Mouse (Mus musculus): ENCODE measurements around the gene Fmnl3. TPM values are rescaled to one million over a fixed set of nuclear protein-coding genes. Genes with fewer than 3 reads are reported as not detected.
"Not testable (repeated sequence)": the region's sequence is repeated elsewhere in the genome, so short reads cannot be mapped to it uniquely, and the experiment has no call there.

The Fmnl3 gene
- polyA plus RNA-seq, 1 experiment from 2014 or later: 17.3 TPM

DNA sequence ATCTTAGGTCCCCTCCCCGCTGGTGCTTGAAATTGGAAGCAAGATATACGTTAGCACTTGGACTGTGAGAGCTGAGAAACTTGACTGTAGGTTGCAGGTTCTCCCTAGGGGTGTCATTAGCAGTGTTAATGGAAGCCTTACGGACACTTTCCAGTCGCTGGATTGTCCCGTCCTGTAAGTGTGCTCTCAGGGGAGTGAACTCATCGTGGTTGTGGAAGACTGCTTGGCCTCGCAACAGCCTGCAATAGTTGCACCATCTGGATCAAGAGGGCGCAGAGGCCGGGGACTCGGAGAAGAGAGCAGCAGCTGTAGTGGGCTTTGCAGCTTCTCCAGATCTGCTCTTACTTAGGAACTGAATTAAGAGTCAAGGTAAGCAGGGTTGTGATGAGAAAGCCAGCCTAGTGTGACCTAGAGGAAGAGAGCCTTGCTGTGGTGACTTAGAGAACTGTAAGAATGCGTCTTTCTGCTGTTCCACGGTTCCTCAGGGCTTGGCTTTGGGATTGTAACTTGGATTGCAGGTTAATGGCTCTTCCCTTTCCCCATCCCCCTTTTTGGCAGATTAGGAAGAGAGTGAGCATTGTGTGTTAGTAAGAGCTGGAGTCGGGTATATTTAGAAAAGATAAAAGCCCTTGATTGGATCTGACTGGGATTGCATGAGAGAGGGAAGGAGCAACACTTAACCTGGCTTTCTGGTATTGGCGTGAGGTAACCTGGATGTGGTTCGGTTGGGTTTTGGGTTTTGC, 29.4 kb upstream of the Fmnl3 start:
- Histone ChIP-seq H3K4me1 (replicated peaks) (peaks cover 37% of the 10 kb centered on the region), H3K4me2 (replicated peaks) (no peak overlapping the region), H3K36me3 (peaks cover 13% of the 10 kb centered on the region), H3K27me3 (replicated peaks) (no peaks in the 10 kb centered on the region), H3K4me3 (replicated peaks) (no peak overlapping the region), H3K9ac (no peak overlapping the region), H3K9me3 (no peaks in the 10 kb centered on the region), H3K27ac (no peak overlapping the region)
- WGBS: 78% methylated on average over 15 of the region's 15 CpGs
- no peak for ATAC-seq

DNA sequence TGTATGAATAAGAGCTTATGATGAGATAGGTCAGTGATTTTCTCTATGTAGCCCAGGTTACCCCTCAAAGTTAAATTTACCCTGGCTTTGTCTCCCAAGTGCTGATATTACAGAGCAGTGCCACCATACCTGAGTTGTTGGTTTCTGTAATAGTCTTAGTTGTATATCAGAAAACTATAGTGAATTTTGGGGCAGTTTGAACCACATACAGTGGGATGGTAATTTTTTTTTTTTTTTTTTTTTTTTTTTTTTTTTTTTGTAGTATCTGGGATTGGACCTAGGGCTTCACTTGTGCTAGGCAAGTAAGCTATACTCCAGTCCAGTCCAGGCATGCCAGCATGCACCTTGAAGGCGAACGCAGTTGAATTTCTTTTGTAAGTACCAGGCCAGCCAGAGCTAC, 27.3 kb upstream of the Fmnl3 start:
- Histone ChIP-seq H3K4me2 (replicated peaks) (no peak overlapping the region), H3K4me3 (replicated peaks) (no peak overlapping the region), H3K36me3 (peaks cover 3% of the 10 kb centered on the region; the same call in 1 of the 2 replicates), H3K9ac (no peak overlapping the region), H3K4me1 (replicated peaks) (peaks cover 34% of the 10 kb centered on the region), H3K27me3 (replicated peaks) (no peaks in the 10 kb centered on the region), H3K27ac (no peak overlapping the region), H3K9me3 (no peaks in the 10 kb centered on the region)
- WGBS: 92% methylated on average over 2 of the region's 2 CpGs
- ATAC-seq: no peak

DNA sequence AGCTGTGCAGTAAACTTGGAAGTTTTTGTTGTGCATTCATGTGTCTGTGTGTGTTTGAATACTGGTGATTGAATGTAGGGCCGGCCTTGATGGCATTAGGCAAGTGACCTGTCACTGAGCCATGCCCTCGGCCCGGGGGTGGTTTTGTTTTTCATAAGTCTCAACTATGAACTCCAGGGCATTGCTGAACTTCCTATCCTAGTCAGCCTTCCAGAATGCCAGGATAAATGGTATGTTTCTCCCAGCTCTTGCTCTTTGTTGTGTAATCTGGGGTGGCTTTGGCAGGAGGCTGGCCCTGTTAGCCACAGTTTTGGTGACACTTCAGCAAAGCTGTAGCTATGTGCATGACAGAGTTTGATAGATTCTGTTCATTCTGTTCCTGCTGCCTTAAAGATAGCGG, 26.6 kb upstream of the Fmnl3 start:
- Histone ChIP-seq H3K27ac (no peak overlapping the region), H3K4me1 (replicated peaks) (peaks cover 37% of the 10 kb centered on the region), H3K4me2 (replicated peaks) (peak overlapping the region; percentile 51)

DNA sequence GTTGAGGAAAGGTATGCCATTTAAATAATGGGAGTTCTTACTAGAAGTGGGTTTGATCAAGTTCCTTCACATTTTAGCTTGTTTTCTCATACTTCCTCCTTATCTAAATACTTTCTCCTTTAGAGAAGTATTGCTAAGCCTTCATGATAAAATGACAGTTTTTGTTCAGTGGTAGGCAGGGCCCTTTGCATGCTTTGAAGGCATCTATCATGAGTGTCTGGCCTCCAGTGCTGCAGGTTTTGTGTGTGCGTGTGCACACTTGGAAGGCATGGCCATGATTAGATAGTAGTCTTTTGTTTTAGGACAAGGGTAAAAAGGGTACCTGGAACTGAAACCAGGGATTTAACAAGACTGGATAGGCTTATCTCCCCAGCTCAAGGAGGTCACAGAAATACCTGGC, 26.2 kb upstream of the Fmnl3 start:
- no peak overlapping the region for H3K9ac ChIP-seq
- peak overlapping the region; percentile 51; the same call in 1 of the 2 replicates for H3K4me2 ChIP-seq (replicated peaks)
- 43% methylated on average over 1 of the region's 1 CpGs for WGBS
- H3K4me3 ChIP-seq (replicated peaks): no peak overlapping the region
- no peaks in the 10 kb centered on the region for H3K27me3 ChIP-seq (replicated peaks)
- no peak overlapping the region for H3K27ac ChIP-seq
- no peak for ATAC-seq
- no peaks in the 10 kb centered on the region for H3K9me3 ChIP-seq
- no peaks in the 10 kb centered on the region for H3K36me3 ChIP-seq
- H3K4me1 ChIP-seq (replicated peaks): peaks cover 37% of the 10 kb centered on the region

More for the DNA sequence above, 26.6 kb upstream of the Fmnl3 start:
- no peak overlapping the region for H3K9ac ChIP-seq
- no peak overlapping the region for H3K4me3 ChIP-seq (replicated peaks)
- no peaks in the 10 kb centered on the region for H3K36me3 ChIP-seq
- WGBS: 71% methylated on average over 4 of the region's 4 CpGs
- no peaks in the 10 kb centered on the region for H3K9me3 ChIP-seq
- no peak for ATAC-seq
- H3K27me3 ChIP-seq (replicated peaks): no peaks in the 10 kb centered on the region

DNA sequence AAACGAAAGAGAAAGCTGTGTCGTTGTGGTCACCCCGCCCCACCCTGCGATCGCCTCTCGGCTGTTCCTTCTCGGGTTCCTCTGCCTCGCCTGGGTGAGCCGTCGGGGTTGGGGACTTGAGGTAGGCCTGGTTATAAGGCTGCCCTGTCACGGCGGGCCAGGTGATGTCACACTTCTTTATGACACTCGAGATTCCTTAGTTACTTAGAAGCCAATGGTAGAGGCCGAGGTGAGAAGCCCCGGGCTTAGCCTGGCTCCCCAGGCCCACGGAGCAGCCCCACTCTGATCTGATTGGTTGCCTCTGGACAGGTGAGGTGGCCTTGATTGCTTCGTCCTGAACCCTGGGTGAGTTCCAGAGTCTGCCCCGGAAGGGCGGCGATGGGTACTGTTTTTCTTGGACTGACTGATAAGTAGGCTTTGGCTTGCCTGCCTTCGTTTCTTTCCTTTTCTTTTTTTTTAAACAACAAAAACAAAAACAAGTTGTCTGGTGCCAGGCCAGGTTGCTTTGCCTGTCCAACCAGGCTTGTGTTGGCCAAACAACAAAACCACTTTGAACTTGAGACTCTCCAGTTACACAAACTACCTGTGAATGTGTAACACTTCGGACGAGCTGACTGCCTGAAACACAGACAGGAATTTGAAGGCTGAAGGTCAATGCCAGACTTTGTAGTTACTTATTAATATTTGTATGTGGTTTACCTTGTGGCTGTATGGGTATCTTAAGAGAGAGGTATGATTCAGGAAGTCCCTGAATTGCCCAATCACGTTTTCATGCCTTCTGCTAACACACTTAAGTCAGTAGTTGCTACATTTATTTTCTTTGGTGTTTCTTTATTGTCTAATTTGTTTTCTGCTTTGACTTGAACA, 23.3 kb upstream of the Fmnl3 start:
- 3% methylated on average over 24 of the region's 24 CpGs for WGBS
- Histone ChIP-seq H3K4me2 (replicated peaks) (peak overlapping the region; percentile 86), H3K4me3 (replicated peaks) (peak overlapping the region; percentile 64), H3K27ac (peak overlapping the region; percentile 97), H3K9ac (peak overlapping the region; percentile 81), H3K36me3 (no peaks in the 10 kb centered on the region), H3K4me1 (replicated peaks) (peaks cover 31% of the 10 kb centered on the region), H3K9me3 (no peaks in the 10 kb centered on the region), H3K27me3 (replicated peaks) (no peaks in the 10 kb centered on the region)
- peak; percentile 78 for ATAC-seq

DNA sequence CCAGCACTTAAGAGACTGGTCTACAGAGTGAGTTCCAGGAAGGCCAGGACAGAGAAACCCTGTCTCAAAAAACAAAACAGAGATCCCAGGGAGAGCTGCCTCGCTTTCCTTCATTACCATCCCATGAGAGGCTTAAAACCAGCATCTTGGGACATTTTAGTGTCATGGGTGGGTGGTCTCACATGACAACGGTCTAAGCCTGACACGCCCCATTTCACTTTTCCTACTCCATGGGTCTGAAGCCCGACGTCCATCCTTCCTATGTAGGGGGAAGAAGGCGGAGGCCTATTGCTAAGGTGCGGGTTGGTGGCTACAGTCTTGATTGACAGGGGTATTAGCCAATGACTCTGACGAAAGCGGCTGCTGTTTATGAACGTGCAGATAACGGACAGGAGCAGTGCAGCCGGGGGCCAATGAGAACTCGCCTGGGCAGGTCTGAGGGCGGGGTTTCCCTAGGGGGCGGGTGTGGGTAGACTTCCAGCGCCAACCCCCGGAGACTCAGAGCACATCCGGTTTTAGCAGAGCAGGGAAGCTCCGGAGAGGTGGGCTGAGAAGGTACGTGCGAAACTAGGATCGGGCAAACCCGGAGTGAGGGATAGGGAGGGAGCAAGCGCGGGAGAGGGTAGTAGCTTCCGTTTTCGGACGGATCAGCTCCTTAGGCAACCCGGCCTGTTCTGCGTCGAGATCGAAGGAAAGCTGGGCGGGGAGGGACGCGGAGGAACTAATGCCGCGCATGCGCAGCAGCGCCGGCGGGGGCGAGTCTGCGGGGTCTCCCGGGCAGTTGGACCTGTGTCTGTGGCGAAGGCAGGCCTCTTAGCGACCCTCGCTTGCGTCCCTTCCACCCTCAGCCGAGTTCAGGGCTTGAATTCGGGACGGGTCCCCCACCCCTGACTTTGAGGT, 22.5 kb upstream of the Fmnl3 start, which contains the start of gene Tmbim6:
Gene Tmbim6, plus strand, starts transcription at position 397 of the 900 bp plus-strand sequence.
- H3K27ac ChIP-seq: peak within 1 kb of the TSS; percentile 97
- H3K27me3 ChIP-seq (replicated peaks): no peaks in the 10 kb centered on the region
- ATAC-seq: peak; percentile 98
- H3K9ac ChIP-seq: peak within 1 kb of the TSS; percentile 81
- no peaks in the 10 kb centered on the region for H3K9me3 ChIP-seq
- WGBS: under 1% methylated on average over 51 of the region's 51 CpGs
- H3K4me2 ChIP-seq (replicated peaks): peak within 1 kb of the TSS; percentile 86
- H3K4me3 ChIP-seq (replicated peaks): peak within 1 kb of the TSS; percentile 64
- H3K4me1 ChIP-seq (replicated peaks): peaks cover 24% of the 10 kb centered on the region
- no peaks in the 10 kb centered on the region for H3K36me3 ChIP-seq

DNA sequence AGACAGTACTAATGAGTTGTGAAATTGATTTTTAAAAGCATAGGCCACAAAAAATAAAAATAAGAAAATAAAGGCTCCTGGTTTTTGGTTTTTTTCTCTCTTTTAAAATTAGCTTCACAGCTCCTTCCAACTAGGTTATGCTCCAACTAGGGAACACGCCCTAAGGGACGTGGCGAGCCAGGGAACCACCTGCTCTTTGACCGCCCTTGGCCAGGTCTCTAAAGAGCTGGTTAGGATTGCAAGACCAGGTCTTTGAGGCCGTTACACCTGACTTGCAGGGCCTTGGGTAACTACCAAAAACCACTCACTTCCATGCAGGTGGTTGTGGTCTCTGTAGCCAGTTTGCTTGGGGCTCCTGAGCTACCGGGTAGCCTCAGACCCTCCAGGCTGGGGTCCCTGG, 21.7 kb upstream of the Fmnl3 start:
- Histone ChIP-seq H3K9ac (peak overlapping the region; percentile 36; the same call in 1 of the 2 replicates), H3K27ac (peak overlapping the region; percentile 48), H3K4me2 (replicated peaks) (peak overlapping the region; percentile 80), H3K36me3 (no peaks in the 10 kb centered on the region), H3K9me3 (no peaks in the 10 kb centered on the region), H3K4me3 (replicated peaks) (peak overlapping the region; percentile 64), H3K4me1 (replicated peaks) (peaks cover 21% of the 10 kb centered on the region), H3K27me3 (replicated peaks) (no peaks in the 10 kb centered on the region)
- WGBS: 72% methylated on average over 6 of the region's 6 CpGs
- peak; percentile 2; the same call in 1 of the 2 replicates for ATAC-seq

DNA sequence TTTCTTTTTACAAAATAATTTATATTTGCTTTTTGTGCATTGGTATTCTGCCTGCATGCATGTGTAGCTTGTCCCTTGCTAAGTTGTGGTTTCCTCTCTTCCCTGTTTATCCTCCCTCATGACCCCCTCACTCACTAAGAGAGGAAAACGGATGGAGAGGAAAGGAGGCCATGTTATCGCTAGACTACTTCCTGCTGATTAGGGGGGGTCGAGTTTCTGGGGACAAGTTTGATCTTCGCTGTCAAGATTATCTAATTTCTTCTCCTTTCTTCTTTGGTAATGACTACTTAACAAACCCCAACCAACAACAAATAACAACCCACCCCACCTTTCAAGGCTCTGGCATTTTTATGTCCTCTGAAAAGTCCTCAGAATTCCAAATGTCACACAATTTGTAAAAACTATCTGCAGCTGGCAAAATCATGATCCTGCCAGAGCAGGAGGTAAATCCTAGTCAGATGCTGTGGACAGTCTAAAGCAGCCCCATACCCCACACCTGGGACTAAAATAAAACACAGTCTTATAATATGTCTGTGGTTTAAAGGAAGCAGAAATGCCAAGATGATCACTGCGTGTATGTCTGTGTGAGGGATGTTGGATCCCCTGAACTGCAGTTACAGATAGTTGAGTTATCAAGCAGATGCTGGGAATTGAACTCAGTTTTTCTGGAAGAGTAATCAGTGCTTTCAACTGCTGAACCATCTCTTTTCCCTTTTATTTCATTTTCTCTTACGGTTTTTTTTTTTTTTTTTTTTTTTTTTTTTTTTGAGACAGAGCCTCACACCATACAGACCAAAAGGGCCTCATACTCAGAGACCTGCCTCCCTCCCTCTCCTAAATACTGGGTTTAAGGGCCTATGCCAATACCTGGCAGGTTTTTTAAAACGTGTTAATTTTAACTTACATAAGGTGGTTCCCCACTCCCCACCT, 20.5 kb upstream of the Fmnl3 start:
- WGBS: 63% methylated on average over 7 of the region's 7 CpGs

DNA sequence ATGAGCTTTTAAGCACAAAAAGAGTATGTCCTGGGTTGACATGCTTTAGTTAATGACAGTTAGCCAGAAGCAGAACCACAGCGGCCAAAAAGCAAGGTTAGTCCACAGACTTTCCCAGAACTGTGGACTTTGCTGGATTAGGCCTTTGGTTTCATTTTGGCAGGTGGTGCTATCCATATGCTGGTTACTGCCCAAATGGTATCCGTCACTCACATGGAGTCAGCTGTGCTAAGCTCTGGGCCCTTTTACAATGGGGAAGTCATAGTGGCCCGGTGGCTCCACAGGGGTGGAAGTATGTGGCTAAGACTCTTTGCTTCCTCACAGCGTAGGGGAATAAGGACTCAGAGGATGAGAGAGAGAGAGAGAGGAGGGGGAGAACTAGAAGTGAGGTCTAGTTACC, 17.7 kb upstream of the Fmnl3 start:
- Histone ChIP-seq H3K9me3 (no peaks in the 10 kb centered on the region), H3K27me3 (replicated peaks) (no peaks in the 10 kb centered on the region), H3K4me1 (replicated peaks) (peaks cover 3% of the 10 kb centered on the region), H3K4me2 (replicated peaks) (no peak overlapping the region), H3K4me3 (replicated peaks) (no peak overlapping the region), H3K36me3 (no peaks in the 10 kb centered on the region), H3K9ac (no peak overlapping the region), H3K27ac (no peak overlapping the region)
- ATAC-seq: no peak
- WGBS: 78% methylated on average over 4 of the region's 4 CpGs

More for the DNA sequence above, 20.5 kb upstream of the Fmnl3 start:
- no peak for ATAC-seq
- H3K36me3 ChIP-seq: no peaks in the 10 kb centered on the region
- H3K4me2 ChIP-seq (replicated peaks): no peak overlapping the region
- no peaks in the 10 kb centered on the region for H3K9me3 ChIP-seq
- H3K27ac ChIP-seq: no peak overlapping the region
- H3K4me1 ChIP-seq (replicated peaks): peaks cover 12% of the 10 kb centered on the region
- H3K9ac ChIP-seq: no peak overlapping the region
- no peak overlapping the region for H3K4me3 ChIP-seq (replicated peaks)
- H3K27me3 ChIP-seq (replicated peaks): no peaks in the 10 kb centered on the region

DNA sequence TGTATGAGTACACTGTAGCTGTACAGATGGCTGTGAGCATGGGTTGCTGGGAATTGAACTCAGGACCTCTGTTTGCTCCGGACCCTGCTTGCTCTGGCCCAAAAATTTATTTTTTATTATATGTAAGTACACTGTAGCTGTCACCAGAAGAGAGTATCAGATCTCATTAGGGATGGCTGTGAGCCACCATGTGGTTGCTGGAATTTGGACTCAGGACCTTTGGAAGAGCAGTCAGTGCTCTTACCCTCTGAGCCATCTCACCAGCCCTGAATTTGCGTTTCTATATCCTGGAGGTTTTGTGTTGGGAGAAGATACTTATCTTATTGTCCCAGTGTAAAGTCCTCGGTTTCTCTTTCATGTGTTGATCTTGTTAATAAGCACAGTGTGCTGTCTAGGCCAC, 16.5 kb upstream of the Fmnl3 start:
- Histone ChIP-seq H3K36me3 (no peaks in the 10 kb centered on the region), H3K4me3 (replicated peaks) (no peak overlapping the region), H3K27me3 (replicated peaks) (no peaks in the 10 kb centered on the region), H3K9me3 (no peaks in the 10 kb centered on the region), H3K4me1 (replicated peaks) (no peaks in the 10 kb centered on the region), H3K9ac (no peak overlapping the region), H3K27ac (no peak overlapping the region), H3K4me2 (replicated peaks) (no peak overlapping the region)
- WGBS: 67% methylated on average over 3 of the region's 3 CpGs
- no peak for ATAC-seq

DNA sequence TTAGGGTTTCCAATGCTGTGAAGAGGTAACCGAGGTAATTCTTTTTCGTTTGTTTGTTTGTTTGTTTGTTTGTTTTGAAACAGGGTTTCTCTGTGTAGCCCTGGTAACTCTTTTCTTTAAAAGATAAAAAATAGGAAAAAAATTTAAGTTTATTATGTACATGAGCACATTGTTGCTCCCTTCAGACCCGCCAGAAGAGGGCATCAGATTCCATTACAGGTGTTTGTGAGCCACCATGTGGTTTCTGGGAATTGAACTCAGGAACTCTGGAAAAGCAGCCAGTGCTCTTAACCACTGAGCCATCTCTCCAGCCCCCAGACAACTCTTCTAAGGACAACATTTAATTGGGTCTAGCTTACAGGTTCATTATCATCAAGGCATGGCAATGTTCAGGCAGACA, 15.8 kb upstream of the Fmnl3 start:
- WGBS: 73% methylated on average over 3 of the region's 3 CpGs

More for the DNA sequence above, 15.8 kb upstream of the Fmnl3 start:
- H3K4me3 ChIP-seq (replicated peaks); H3K27ac ChIP-seq; H3K4me1 ChIP-seq (replicated peaks); H3K36me3 ChIP-seq; H3K9ac ChIP-seq; H3K4me2 ChIP-seq (replicated peaks); ATAC-seq; H3K27me3 ChIP-seq (replicated peaks); H3K9me3 ChIP-seq: not testable (repeated sequence)

Data from intestine, embryonic 15.5 days (tissue).